Mouse (Mus musculus): ENCODE measurements around the gene Ptbp3. TPM values are rescaled to one million over a fixed set of nuclear protein-coding genes. Genes with fewer than 3 reads are reported as not detected.
"Not testable (repeated sequence)": the region's sequence is repeated elsewhere in the genome, so short reads cannot be mapped to it uniquely, and the experiment has no call there.

Gene Ptbp3
- polyA plus RNA-seq, 1 experiment from 2014 or later, result 17.3 TPM

- Histone ChIP-seq H3K4me3 (replicated peaks) (no peak overlapping the region), H3K27me3 (replicated peaks) (no peaks in the 10 kb centered on the region), H3K36me3 (no peaks in the 10 kb centered on the region), H3K4me1 (no peaks in the 10 kb centered on the region), H3K9ac (replicated peaks) (no peak overlapping the region), H3K9me3 (replicated peaks) (no peaks in the 10 kb centered on the region), H3K4me2 (no peak overlapping the region), H3K27ac (replicated peaks) (no peak overlapping the region)
- ATAC-seq (ENCODE audit: low FRiP score), result no peak
- 84% methylated on average over 11 of the region's 11 CpGs for WGBS
Measured at GRCm38 (mm10) chr4:59572521-59573118, 23.5 kb upstream of the Ptbp3 start.

DNA sequence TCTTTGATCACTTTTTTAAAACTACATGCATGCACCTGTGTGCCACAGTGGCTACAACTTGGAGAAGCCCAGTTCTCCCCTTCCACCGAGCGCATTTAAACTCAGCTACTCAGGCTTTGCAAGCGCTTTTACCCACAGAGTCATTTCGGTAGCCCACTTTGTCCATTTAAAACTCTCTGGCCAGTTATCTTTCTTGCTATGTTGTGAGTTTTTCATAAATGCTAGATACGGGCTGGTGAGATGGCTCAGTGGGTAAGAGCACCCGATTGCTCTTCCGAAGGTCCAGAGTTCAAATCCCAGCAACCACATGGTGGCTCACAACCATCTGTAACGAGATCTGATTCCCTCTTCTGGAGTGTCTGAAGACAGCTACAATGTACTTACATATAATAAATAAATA lies 21.4 kb upstream of the Ptbp3 start:
- not testable (repeated sequence) for H3K36me3 ChIP-seq; H3K27ac ChIP-seq (replicated peaks); H3K4me1 ChIP-seq; ATAC-seq (ENCODE audit: low FRiP score); H3K4me2 ChIP-seq; H3K27me3 ChIP-seq (replicated peaks); H3K4me3 ChIP-seq (replicated peaks); H3K9ac ChIP-seq (replicated peaks); H3K9me3 ChIP-seq (replicated peaks)
- 93% methylated on average over 8 of the region's 8 CpGs for WGBS

DNA sequence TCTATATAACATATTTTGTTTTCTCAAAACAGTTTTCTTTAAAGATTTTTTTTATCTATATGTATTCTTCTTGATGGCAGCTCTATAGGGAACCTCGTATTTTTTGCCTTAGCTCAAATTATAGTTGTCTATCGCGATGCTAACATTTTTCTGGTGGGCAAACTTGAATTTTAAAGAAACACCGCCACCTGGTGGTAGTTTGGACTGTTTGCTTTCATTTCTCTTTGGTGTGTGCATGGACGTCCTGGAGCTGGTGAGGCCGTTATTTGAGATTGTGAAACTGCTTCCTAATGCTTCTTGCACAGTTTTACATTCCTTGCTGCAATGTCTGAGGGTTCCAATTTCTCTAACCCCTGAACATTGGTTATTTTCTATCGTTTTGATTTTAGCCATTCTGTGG lies 20.4 kb upstream of the Ptbp3 start:
- Histone ChIP-seq H3K9me3 (replicated peaks) (no peaks in the 10 kb centered on the region), H3K36me3 (no peaks in the 10 kb centered on the region), H3K4me3 (replicated peaks) (no peak overlapping the region), H3K27ac (replicated peaks) (no peak overlapping the region), H3K9ac (replicated peaks) (no peak overlapping the region), H3K4me1 (no peaks in the 10 kb centered on the region), H3K27me3 (replicated peaks) (no peaks in the 10 kb centered on the region), H3K4me2 (no peak overlapping the region)
- ATAC-seq (ENCODE audit: low FRiP score), result peak; percentile 79; the same call in 1 of the 2 replicates
- 1% methylated on average over 7 of the region's 7 CpGs for WGBS

DNA sequence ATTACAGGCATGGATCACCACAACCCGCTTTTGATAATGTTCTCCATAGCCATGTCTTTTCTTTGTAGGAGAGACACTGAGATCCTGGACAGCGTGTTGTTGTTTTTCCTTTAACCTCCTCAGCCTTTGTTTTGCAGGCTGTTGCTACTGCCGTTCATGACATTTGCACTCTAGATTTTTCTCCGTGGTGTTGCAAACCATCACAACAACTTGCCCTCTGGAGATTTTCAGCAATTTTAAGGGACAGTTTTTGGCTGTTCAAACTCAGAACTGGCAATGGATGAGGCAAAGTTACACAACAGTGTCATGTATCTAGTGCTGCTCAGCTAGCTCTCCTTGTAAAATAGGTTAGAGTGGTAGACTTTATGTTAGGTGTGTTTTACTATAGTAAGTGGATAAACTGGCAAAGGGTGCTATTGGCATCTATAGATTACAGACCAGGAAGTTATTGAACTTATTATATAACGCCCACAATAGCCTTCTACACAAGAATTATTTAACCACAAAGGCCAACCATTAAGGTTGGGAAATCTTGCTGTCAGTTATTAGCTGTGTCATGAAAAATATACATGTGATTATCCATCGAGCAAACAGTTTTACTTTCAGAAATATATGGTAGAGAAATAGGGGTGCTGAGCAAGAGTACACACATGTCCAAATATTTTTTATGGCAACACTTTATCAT lies 18.6 kb upstream of the Ptbp3 start:
- Histone ChIP-seq H3K9me3 (replicated peaks) (no peaks in the 10 kb centered on the region), H3K27me3 (replicated peaks) (no peaks in the 10 kb centered on the region), H3K4me2 (no peak overlapping the region), H3K4me1 (no peaks in the 10 kb centered on the region), H3K36me3 (no peaks in the 10 kb centered on the region), H3K4me3 (replicated peaks) (no peak overlapping the region), H3K27ac (replicated peaks) (no peak overlapping the region), H3K9ac (replicated peaks) (no peak overlapping the region)
- no peak for ATAC-seq (ENCODE audit: low FRiP score)
- 88% methylated on average over 6 of the region's 6 CpGs for WGBS

DNA sequence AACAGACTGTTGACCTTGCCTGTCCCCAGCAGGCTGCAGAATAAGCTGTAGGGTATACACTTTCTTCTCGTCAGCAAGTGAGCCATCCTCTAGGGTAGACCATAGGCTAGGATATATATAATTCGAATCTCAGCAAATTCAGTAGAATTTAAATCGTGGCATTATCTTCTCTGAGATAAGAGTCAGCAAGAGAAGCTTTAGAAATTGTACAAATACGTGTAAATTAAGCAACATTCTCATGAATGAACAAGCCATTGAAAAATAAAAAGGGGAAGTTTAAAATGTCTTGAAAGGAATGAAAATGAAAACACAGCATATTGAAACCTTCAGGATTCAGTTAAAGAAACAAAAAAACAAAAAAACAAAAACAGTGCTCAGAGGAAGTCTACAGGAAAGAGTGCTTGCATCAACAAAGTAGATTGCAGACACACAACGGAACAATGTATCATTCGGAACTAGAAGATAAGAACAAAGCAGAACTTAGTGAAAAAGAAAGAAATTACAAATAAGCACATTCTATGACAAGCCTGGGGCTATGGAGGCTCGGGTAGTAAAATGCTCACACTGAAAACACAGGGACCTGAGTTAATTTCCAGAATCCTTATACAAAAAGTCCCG lies 16.5 kb upstream of the Ptbp3 start:
- WGBS, result 81% methylated on average over 8 of the region's 8 CpGs
- H3K36me3 ChIP-seq, result no peaks in the 10 kb centered on the region
- no peaks in the 10 kb centered on the region for H3K4me1 ChIP-seq
- H3K9ac ChIP-seq (replicated peaks), result no peak overlapping the region
- no peak overlapping the region for H3K27ac ChIP-seq (replicated peaks)
- H3K27me3 ChIP-seq (replicated peaks), result no peaks in the 10 kb centered on the region
- no peaks in the 10 kb centered on the region for H3K9me3 ChIP-seq (replicated peaks)
- ATAC-seq (ENCODE audit: low FRiP score), result no peak
- H3K4me2 ChIP-seq, result no peak overlapping the region
- H3K4me3 ChIP-seq (replicated peaks), result no peak overlapping the region

- Histone ChIP-seq H3K36me3 (no peaks in the 10 kb centered on the region), H3K9ac (replicated peaks) (no peak overlapping the region), H3K4me1 (no peaks in the 10 kb centered on the region), H3K27me3 (replicated peaks) (no peaks in the 10 kb centered on the region), H3K9me3 (replicated peaks) (no peaks in the 10 kb centered on the region), H3K4me2 (no peak overlapping the region), H3K4me3 (replicated peaks) (no peak overlapping the region), H3K27ac (replicated peaks) (no peak overlapping the region)
- WGBS, result 80% methylated on average over 3 of the region's 3 CpGs
- ATAC-seq (ENCODE audit: low FRiP score), result no peak
Measured at GRCm38 (mm10) chr4:59564128-59564527, 15.0 kb upstream of the Ptbp3 start.

DNA sequence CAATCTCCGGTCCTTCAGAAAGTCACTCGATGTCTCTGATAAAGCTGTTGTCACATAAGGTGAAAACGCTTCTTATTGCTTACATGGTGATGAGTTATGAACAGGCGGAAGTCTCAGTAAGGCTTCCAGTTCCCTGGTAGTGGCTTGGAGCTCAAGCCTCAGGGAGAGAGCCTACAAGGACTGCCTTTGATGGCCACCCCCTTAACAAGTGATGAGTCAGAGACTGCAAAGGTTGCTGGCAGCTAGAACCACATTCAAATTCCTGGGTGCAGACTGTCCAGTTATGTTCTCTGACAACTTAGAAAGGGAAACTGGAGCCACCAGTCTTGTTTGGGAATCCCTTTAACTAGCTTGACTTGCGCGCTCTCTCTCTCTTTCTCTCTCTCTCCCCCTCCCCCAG lies 11.0 kb upstream of the Ptbp3 start:
- Histone ChIP-seq H3K9ac (replicated peaks) (no peak overlapping the region), H3K36me3 (no peaks in the 10 kb centered on the region), H3K27ac (replicated peaks) (no peak overlapping the region), H3K27me3 (replicated peaks) (no peaks in the 10 kb centered on the region), H3K9me3 (replicated peaks) (no peaks in the 10 kb centered on the region), H3K4me2 (no peak overlapping the region), H3K4me1 (no peaks in the 10 kb centered on the region), H3K4me3 (replicated peaks) (no peak overlapping the region)
- ATAC-seq (ENCODE audit: low FRiP score), result no peak
- WGBS, result 98% methylated on average over 6 of the region's 6 CpGs

DNA sequence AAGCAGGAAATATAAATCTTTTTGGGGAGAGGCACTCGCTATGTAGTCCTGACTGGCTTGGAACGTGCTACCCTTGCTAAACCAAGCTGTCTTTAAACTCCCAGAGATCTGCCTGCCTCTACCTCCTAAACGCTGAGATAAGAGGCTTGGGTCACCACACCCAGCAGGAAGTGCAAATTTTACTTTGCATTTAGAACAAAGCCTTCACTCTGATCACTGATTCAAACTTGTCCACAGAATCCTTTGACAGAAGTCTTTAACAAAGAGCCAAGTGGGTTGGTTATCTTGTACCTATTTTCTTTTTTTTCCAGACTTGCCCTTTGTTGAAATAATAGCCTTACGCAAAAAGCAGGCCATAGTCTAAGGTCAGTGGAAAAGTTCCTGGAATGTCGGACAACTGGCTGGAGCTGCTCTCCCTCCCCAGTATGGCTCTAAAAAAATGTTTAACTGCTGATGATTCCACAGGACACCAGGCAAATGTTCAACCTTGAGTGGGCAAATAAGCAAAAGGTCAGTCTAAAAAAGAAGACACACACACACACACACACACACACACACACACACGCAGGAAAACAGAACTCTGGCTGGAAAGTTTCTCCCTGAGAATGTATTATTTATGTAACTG lies 9.0 kb upstream of the Ptbp3 start:
- H3K27ac ChIP-seq (replicated peaks), result no peak overlapping the region
- H3K36me3 ChIP-seq, result no peaks in the 10 kb centered on the region
- ATAC-seq (ENCODE audit: low FRiP score), result no peak
- no peak overlapping the region for H3K9ac ChIP-seq (replicated peaks)
- no peak overlapping the region for H3K4me2 ChIP-seq
- H3K4me1 ChIP-seq, result no peaks in the 10 kb centered on the region
- no peaks in the 10 kb centered on the region for H3K9me3 ChIP-seq (replicated peaks)
- WGBS, result 75% methylated on average over 6 of the region's 6 CpGs
- no peaks in the 10 kb centered on the region for H3K27me3 ChIP-seq (replicated peaks)
- no peak overlapping the region for H3K4me3 ChIP-seq (replicated peaks)

DNA sequence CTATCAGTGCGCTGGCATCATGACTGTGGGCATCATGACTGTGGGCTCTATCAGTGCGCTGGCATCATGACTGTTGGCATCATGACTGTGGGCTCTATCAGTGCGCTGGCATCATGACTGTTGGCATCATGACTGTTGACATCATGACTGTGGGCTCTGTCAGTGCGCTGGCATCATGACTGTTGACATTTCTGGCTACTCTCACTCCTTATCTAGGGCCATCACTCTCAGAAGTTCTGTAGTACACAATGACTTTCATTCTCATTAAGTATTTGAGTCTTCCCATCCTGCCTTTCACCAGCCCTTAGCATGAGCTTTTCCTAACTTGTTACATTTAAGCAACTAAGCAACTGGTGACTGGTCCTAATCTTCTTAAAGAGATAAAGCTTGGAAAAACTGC lies 8.2 kb upstream of the Ptbp3 start:
- not testable (repeated sequence) for H3K9ac ChIP-seq (replicated peaks); H3K9me3 ChIP-seq (replicated peaks); H3K4me2 ChIP-seq; H3K27ac ChIP-seq (replicated peaks); ATAC-seq (ENCODE audit: low FRiP score); H3K27me3 ChIP-seq (replicated peaks); H3K36me3 ChIP-seq; H3K4me3 ChIP-seq (replicated peaks); H3K4me1 ChIP-seq
- WGBS, result 93% methylated on average over 4 of the region's 4 CpGs

DNA sequence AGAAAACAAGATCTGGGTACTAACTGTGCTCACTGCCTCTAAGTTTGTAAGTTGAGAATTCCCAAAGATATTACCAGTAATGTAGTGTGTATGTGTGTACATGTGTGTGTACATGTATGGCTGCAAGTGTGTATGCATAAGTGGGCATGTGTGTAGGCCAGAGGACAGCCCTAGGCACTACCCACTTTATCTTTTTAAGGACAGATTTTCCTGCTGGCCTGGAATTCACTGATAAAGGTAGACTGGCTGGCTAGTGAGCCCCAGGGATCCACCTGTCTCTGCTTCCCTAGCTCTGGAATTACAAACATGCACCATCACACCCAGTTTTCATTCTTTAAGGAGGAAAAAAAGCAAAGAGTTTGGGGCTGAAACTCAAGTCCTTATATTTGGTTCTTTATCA lies 6.0 kb upstream of the Ptbp3 start:
- Histone ChIP-seq H3K27ac (replicated peaks) (no peak overlapping the region), H3K4me3 (replicated peaks) (no peak overlapping the region), H3K27me3 (replicated peaks) (no peaks in the 10 kb centered on the region), H3K4me1 (no peaks in the 10 kb centered on the region), H3K9ac (replicated peaks) (no peak overlapping the region), H3K36me3 (no peaks in the 10 kb centered on the region), H3K4me2 (no peak overlapping the region), H3K9me3 (replicated peaks) (no peaks in the 10 kb centered on the region)
- ATAC-seq (ENCODE audit: low FRiP score), result no peak

- Histone ChIP-seq H3K36me3 (no peaks in the 10 kb centered on the region), H3K4me3 (replicated peaks) (no peak overlapping the region), H3K4me1 (0 out of 2 replicates have a peak, but pooled peaks cover 3% of the 10 kb centered on the region), H3K27me3 (replicated peaks) (no peaks in the 10 kb centered on the region), H3K9me3 (replicated peaks) (no peaks in the 10 kb centered on the region), H3K27ac (replicated peaks) (no peak overlapping the region), H3K9ac (replicated peaks) (no peak overlapping the region), H3K4me2 (no peak overlapping the region)
- no peak for ATAC-seq (ENCODE audit: low FRiP score)
- WGBS, result 77% methylated on average over 3 of the region's 3 CpGs
Measured at GRCm38 (mm10) chr4:59553576-59553975, 4.4 kb upstream of the Ptbp3 start.

DNA sequence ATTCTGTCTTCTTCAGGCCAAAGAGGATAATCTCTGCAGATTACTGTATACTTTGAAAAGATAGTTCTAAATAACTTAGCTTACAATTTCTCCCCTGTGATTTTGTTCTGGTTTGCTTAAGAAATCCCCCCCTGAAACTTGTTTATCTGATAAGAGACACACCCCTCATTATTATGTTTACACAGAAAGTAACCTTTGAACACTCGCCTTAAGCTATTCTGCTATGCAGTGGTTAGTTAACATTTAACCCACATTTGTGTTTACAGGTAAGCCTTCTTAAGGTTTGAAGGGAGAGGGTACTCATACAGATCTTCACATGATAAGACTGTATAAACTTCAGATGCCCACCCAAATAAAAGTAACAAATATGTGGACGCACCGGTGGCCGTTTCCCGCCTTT lies 3.7 kb upstream of the Ptbp3 start:
- Histone ChIP-seq H3K9ac (replicated peaks) (no peak overlapping the region), H3K27ac (replicated peaks) (no peak overlapping the region), H3K36me3 (no peaks in the 10 kb centered on the region), H3K4me1 (peaks cover 3% of the 10 kb centered on the region; the same call in 1 of the 2 replicates), H3K4me2 (no peak overlapping the region), H3K27me3 (replicated peaks) (no peaks in the 10 kb centered on the region), H3K4me3 (replicated peaks) (no peak overlapping the region), H3K9me3 (replicated peaks) (no peaks in the 10 kb centered on the region)
- ATAC-seq (ENCODE audit: low FRiP score), result no peak
- 90% methylated on average over 5 of the region's 5 CpGs for WGBS

Data from neural tube, embryonic 15.5 days (tissue).